Mouse (Mus musculus): ENCODE measurements around the gene Zfp853. TPM values are rescaled to one million over a fixed set of nuclear protein-coding genes. Genes with fewer than 3 reads are reported as not detected.

Zfp853 gene
- 0.05 TPM in 2 replicates for polyA plus RNA-seq (2015; fragmentation: Nextera tagmentation; extraction: Ambion mirVana)

- no peaks in the 10 kb centered on the region for H3K36me3 ChIP-seq (ENCODE audit: insufficient read depth, low read length)
- peak within 1 kb of the TSS; percentile 68 for H3K9ac ChIP-seq (replicated peaks; ENCODE audit: low read length)
- H3K4me2 ChIP-seq (replicated peaks; ENCODE audit: low read depth, low read length): peak within 1 kb of the TSS; percentile 98
- H3K4me3 ChIP-seq (ENCODE audit: low read length): peak within 1 kb of the TSS; percentile 60
- H3K9me3 ChIP-seq (ENCODE audit: low read length): no peaks in the 10 kb centered on the region
- no peak within 1 kb of the TSS for H3K27ac ChIP-seq (ENCODE audit: low read length)
- peaks cover 14% of the 10 kb centered on the region for H3K4me1 ChIP-seq (ENCODE audit: insufficient read depth, low read length)
- H3K27me3 ChIP-seq (ENCODE audit: insufficient read depth, low read length): peaks cover 61% of the 10 kb centered on the region
- WGBS: 2% methylated on average over 33 of the region's 38 CpGs
- ATAC-seq (ENCODE audit: low FRiP score, low TSS enrichment): peak; percentile 43; the same call in 1 of the 2 replicates
These were observed at the start of gene Zfp853 for GRCm38 (mm10) chr5:143293404-143293803. Gene Zfp853, minus strand, starts transcription at chr5:143293623.

- Histone ChIP-seq H3K4me3 (ENCODE audit: low read length) (no peak overlapping the region), H3K27me3 (ENCODE audit: insufficient read depth, low read length) (no peaks in the 10 kb centered on the region), H3K4me1 (ENCODE audit: insufficient read depth, low read length) (no peaks in the 10 kb centered on the region), H3K27ac (ENCODE audit: low read length) (no peak overlapping the region), H3K4me2 (replicated peaks; ENCODE audit: low read depth, low read length) (no peak overlapping the region), H3K36me3 (ENCODE audit: insufficient read depth, low read length) (no peaks in the 10 kb centered on the region), H3K9me3 (ENCODE audit: low read length) (0 out of 2 replicates have a peak, but pooled peaks cover 3% of the 10 kb centered on the region), H3K9ac (replicated peaks; ENCODE audit: low read length) (no peak overlapping the region)
- WGBS: 54% methylated on average over 6 of the region's 6 CpGs
- no peak for ATAC-seq (ENCODE audit: low FRiP score, low TSS enrichment)
These were observed 46.2 kb upstream of the Zfp853 start for GRCm38 (mm10) chr5:143339603-143340002.

- H3K4me2 ChIP-seq (replicated peaks; ENCODE audit: low read depth, low read length): no peak overlapping the region
- H3K27ac ChIP-seq (ENCODE audit: low read length): no peak overlapping the region
- 57% methylated on average over 6 of the region's 6 CpGs for WGBS
- no peak overlapping the region for H3K9ac ChIP-seq (replicated peaks; ENCODE audit: low read length)
- no peaks in the 10 kb centered on the region for H3K9me3 ChIP-seq (ENCODE audit: low read length)
- no peaks in the 10 kb centered on the region for H3K4me1 ChIP-seq (ENCODE audit: insufficient read depth, low read length)
- no peaks in the 10 kb centered on the region for H3K36me3 ChIP-seq (ENCODE audit: insufficient read depth, low read length)
- ATAC-seq (ENCODE audit: low FRiP score, low TSS enrichment): no peak
- H3K4me3 ChIP-seq (ENCODE audit: low read length): no peak overlapping the region
- H3K27me3 ChIP-seq (ENCODE audit: insufficient read depth, low read length): no peaks in the 10 kb centered on the region
These were observed 43.1 kb upstream of the Zfp853 start for GRCm38 (mm10) chr5:143336559-143336958.

- H3K27me3 ChIP-seq (ENCODE audit: insufficient read depth, low read length): no peaks in the 10 kb centered on the region
- no peak overlapping the region for H3K27ac ChIP-seq (ENCODE audit: low read length)
- no peaks in the 10 kb centered on the region for H3K36me3 ChIP-seq (ENCODE audit: insufficient read depth, low read length)
- H3K4me1 ChIP-seq (ENCODE audit: insufficient read depth, low read length): no peaks in the 10 kb centered on the region
- no peak for ATAC-seq (ENCODE audit: low FRiP score, low TSS enrichment)
- H3K4me2 ChIP-seq (replicated peaks; ENCODE audit: low read depth, low read length): no peak overlapping the region
- WGBS: 71% methylated on average over 7 of the region's 7 CpGs
- H3K9ac ChIP-seq (replicated peaks; ENCODE audit: low read length): no peak overlapping the region
- H3K9me3 ChIP-seq (ENCODE audit: low read length): no peaks in the 10 kb centered on the region
- H3K4me3 ChIP-seq (ENCODE audit: low read length): no peak overlapping the region
These were observed 41.7 kb upstream of the Zfp853 start for GRCm38 (mm10) chr5:143335089-143335460.

GRCm38 (mm10) chr5:143334418-143335088, 41.1 kb upstream of the Zfp853 start:
- WGBS: 55% methylated on average over 14 of the region's 14 CpGs

GRCm38 (mm10) chr5:143333872-143334271, 40.4 kb upstream of the Zfp853 start:
- H3K4me3 ChIP-seq (ENCODE audit: low read length): no peak overlapping the region
- 18% methylated on average over 5 of the region's 5 CpGs for WGBS
- no peak overlapping the region for H3K27ac ChIP-seq (ENCODE audit: low read length)
- H3K36me3 ChIP-seq (ENCODE audit: insufficient read depth, low read length): no peaks in the 10 kb centered on the region
- H3K27me3 ChIP-seq (ENCODE audit: insufficient read depth, low read length): no peaks in the 10 kb centered on the region
- H3K4me1 ChIP-seq (ENCODE audit: insufficient read depth, low read length): peaks cover 6% of the 10 kb centered on the region; the same call in 1 of the 2 replicates
- no peaks in the 10 kb centered on the region for H3K9me3 ChIP-seq (ENCODE audit: low read length)
- no peak for ATAC-seq (ENCODE audit: low FRiP score, low TSS enrichment)
- H3K4me2 ChIP-seq (replicated peaks; ENCODE audit: low read depth, low read length): 0 out of 2 replicates have a peak overlapping the region, but pooled peaks have one; percentile 5
- no peak overlapping the region for H3K9ac ChIP-seq (replicated peaks; ENCODE audit: low read length)

More at GRCm38 (mm10) chr5:143334418-143335088, 41.1 kb upstream of the Zfp853 start:
- H3K27me3 ChIP-seq (ENCODE audit: insufficient read depth, low read length): no peaks in the 10 kb centered on the region
- no peaks in the 10 kb centered on the region for H3K36me3 ChIP-seq (ENCODE audit: insufficient read depth, low read length)
- no peak overlapping the region for H3K4me3 ChIP-seq (ENCODE audit: low read length)
- H3K27ac ChIP-seq (ENCODE audit: low read length): no peak overlapping the region
- no peak overlapping the region for H3K4me2 ChIP-seq (replicated peaks; ENCODE audit: low read depth, low read length)
- ATAC-seq (ENCODE audit: low FRiP score, low TSS enrichment): no peak; the same call in 1 of the 2 replicates
- H3K9me3 ChIP-seq (ENCODE audit: low read length): no peaks in the 10 kb centered on the region
- peaks cover 5% of the 10 kb centered on the region; the same call in 1 of the 2 replicates for H3K4me1 ChIP-seq (ENCODE audit: insufficient read depth, low read length)
- H3K9ac ChIP-seq (replicated peaks; ENCODE audit: low read length): no peak overlapping the region

- Histone ChIP-seq H3K4me2 (replicated peaks; ENCODE audit: low read depth, low read length) (peak within 1 kb of the TSS; percentile 88), H3K9me3 (ENCODE audit: low read length) (no peaks in the 10 kb centered on the region), H3K27me3 (ENCODE audit: insufficient read depth, low read length) (no peaks in the 10 kb centered on the region), H3K4me3 (ENCODE audit: low read length) (peak within 1 kb of the TSS; percentile 95), H3K27ac (ENCODE audit: low read length) (peak within 1 kb of the TSS; percentile 73), H3K36me3 (ENCODE audit: insufficient read depth, low read length) (peaks cover 23% of the 10 kb centered on the region), H3K4me1 (ENCODE audit: insufficient read depth, low read length) (peaks cover 15% of the 10 kb centered on the region), H3K9ac (replicated peaks; ENCODE audit: low read length) (peak within 1 kb of the TSS; percentile 92)
- ATAC-seq (ENCODE audit: low FRiP score, low TSS enrichment): peak; percentile 78
- under 1% methylated on average over 57 of the region's 57 CpGs for WGBS
These were observed 35.5 kb upstream of the Zfp853 start, which contains the start of gene Zdhhc4 for GRCm38 (mm10) chr5:143328690-143329495. Gene Zdhhc4, minus strand, starts transcription at chr5:143329256.

GRCm38 (mm10) chr5:143317288-143317610, 23.8 kb upstream of the Zfp853 start:
- no peaks in the 10 kb centered on the region for H3K27me3 ChIP-seq (ENCODE audit: insufficient read depth, low read length)

GRCm38 (mm10) chr5:143316605-143317287, 23.3 kb upstream of the Zfp853 start:
- no peak for ATAC-seq (ENCODE audit: low FRiP score, low TSS enrichment)
- Histone ChIP-seq H3K9me3 (ENCODE audit: low read length) (no peaks in the 10 kb centered on the region), H3K9ac (replicated peaks; ENCODE audit: low read length) (no peak overlapping the region), H3K27me3 (ENCODE audit: insufficient read depth, low read length) (no peaks in the 10 kb centered on the region), H3K4me1 (ENCODE audit: insufficient read depth, low read length) (peaks cover 16% of the 10 kb centered on the region), H3K27ac (ENCODE audit: low read length) (no peak overlapping the region), H3K36me3 (ENCODE audit: insufficient read depth, low read length) (peaks cover 56% of the 10 kb centered on the region), H3K4me3 (ENCODE audit: low read length) (no peak overlapping the region), H3K4me2 (replicated peaks; ENCODE audit: low read depth, low read length) (no peak overlapping the region)
- 89% methylated on average over 5 of the region's 5 CpGs for WGBS

More at GRCm38 (mm10) chr5:143317288-143317610, 23.8 kb upstream of the Zfp853 start:
- Histone ChIP-seq H3K9me3 (ENCODE audit: low read length) (no peaks in the 10 kb centered on the region), H3K36me3 (ENCODE audit: insufficient read depth, low read length) (peaks cover 55% of the 10 kb centered on the region), H3K27ac (ENCODE audit: low read length) (no peak overlapping the region), H3K4me1 (ENCODE audit: insufficient read depth, low read length) (peaks cover 16% of the 10 kb centered on the region), H3K9ac (replicated peaks; ENCODE audit: low read length) (no peak overlapping the region), H3K4me2 (replicated peaks; ENCODE audit: low read depth, low read length) (no peak overlapping the region), H3K4me3 (ENCODE audit: low read length) (no peak overlapping the region)
- 57% methylated on average over 8 of the region's 8 CpGs for WGBS
- no peak for ATAC-seq (ENCODE audit: low FRiP score, low TSS enrichment)

Data from kidney, embryonic 16.5 days (tissue).